Mouse (Mus musculus) adrenal gland, adult 2 months (tissue): ENCODE measurements at regions not wholly inside any gene's neighbourhood (a gene's known extent, or its start where the extent isn't known, plus 50 kb on each side); places are given as distances from the start of the nearest gene placed in this dataset.

Experiments used
- DNase-seq: peaks from one replicate; pipeline ENCODE4 v3.0.0; 2021

- DNase-seq: no peak
Observed at GRCm38 (mm10) chr2:21267149-21267761, 61.7 kb downstream of the Thnsl1 start.

GRCm38 (mm10) chr2:21269989-21270846 lies 64.7 kb downstream of the Thnsl1 start:
- no peak for DNase-seq

- peak; percentile 13 for DNase-seq
Observed at GRCm38 (mm10) chr2:21273416-21273815, 67.9 kb downstream of the Thnsl1 start.

DNA sequence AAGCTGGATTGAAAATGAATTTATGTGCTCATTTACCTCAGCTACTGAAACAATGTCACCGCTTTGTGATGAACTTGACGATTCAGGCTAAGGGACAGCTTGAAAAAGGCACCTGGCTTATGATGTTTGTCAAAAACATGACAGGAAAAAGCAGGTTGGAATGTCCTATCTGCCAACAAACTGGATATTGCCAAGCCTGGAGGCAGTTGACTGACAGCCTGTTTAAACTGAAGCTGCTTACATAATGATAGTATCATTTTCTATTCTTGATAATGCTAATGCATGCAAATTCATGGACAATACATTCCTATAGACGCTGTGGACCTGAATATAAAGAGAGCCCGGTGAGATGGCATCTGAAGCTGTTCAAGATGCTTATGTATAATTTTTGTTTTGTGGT lies 69.8 kb downstream of the Thnsl1 start:
- DNase-seq: no peak

DNA sequence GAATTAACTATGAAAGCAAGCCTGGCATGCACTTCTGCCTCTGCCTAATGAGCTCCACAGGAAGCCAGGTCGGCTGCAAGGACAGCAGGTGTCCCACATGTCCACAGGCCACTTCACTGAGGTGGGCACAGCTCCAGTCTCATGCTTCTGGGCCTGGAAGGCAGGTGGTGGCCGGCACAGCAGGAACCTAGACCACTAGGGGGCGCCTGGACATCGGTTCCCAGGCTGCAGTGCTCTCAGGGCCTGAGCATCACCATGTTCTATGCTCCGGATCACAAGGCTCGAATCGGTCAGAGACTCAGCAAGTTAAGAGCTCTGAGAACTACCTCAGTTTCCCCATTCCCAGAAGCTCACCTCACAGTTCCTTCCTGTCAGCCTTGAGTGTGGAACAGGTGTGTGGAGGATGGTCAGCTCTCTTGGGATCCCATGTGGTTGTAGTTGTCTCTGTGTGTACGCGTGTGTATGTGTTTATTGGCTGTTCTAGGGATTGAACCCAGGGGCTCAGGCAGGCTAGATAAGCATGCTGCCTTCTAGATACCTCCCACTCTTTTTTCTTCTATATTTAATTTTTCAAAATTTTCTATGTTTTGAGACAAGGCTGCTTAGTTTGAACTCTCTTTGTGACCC lies 75.4 kb downstream of the Thnsl1 start:
- peak; percentile 61 for DNase-seq

DNA sequence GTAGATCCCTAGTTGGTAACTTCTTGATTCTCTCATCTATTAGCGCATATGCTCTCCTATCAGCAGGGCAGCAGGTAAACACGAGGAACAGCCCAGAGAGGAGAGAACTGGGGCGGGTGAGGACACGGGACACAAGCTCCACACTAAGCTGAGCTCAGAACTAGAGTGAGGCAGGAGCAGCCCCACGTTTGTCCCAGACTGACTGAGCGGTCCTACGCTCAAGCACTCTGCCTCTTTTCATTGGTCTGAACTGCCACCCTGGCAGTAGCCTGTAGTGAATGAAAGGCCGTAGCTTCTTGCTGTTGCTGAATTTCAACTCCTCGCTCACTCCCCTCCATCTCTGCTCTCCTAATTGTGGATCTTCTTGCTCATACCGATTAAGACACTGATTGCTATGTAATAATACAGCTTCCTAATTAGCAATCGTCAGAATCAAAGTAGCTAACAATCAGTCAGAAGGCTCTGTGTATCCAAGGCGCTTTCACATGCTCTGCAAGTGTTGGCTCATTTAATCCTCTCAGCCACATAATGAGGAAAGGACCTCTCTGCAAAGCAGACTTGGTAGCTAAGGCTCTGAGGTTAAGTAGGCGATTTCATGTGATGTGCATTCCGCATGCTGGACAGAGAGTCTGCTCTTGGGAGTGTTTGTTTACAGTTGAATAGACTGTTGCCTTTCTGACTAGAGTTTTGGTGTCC lies 77.1 kb downstream of the Thnsl1 start:
- DNase-seq: no peak

- no peak for DNase-seq
Observed at GRCm38 (mm10) chr2:21284881-21285280, 79.4 kb downstream of the Thnsl1 start.

DNA sequence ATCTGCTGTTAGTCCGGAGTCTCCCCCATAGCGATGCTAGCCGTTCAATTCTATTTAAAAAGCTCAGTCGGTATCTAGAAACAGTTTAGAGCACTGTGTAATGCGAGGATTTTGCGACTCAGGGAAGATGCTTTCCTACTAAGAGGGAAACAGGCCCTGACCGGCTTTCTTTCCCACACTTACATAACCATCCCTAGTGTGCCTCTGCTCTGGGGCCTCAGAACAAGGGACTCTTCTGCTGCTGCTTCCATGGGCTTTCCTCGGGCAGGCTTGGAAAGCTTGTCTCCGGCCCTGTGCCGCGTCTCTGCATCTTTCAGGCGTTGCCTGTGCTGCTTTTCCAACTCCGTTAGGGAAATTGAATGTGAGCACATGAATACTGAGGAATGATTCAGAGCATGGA lies 79.6 kb upstream of the Gpr158 start:
- no peak for DNase-seq

- no peak for DNase-seq
Observed at GRCm38 (mm10) chr2:21292669-21293151, 74.6 kb upstream of the Gpr158 start.

GRCm38 (mm10) chr2:21294002-21294401 lies 73.3 kb upstream of the Gpr158 start:
- no peak for DNase-seq

DNA sequence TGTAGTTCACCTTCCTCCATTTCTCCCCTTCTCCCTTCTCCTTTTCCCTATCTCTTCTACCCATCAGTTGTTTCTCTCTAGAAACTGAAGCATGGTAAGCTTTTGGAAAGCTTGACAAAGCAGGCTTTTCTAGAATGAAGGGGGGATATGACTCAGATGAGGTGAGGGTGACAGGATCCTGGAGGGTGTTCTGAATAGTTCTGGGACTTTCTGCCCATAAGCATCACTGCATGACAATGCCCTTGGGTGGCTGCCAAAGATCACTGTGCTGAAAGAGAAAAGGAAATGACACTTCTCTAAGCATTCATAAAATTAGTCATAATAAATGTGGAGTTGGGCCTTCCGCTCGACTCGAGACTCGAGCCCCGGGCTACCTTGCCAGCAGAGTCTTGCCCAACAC lies 67.7 kb upstream of the Gpr158 start:
- DNase-seq: no peak
